29 mouse cellular contexts compared by ENCODE assay signal in the genomic region with DNA sequence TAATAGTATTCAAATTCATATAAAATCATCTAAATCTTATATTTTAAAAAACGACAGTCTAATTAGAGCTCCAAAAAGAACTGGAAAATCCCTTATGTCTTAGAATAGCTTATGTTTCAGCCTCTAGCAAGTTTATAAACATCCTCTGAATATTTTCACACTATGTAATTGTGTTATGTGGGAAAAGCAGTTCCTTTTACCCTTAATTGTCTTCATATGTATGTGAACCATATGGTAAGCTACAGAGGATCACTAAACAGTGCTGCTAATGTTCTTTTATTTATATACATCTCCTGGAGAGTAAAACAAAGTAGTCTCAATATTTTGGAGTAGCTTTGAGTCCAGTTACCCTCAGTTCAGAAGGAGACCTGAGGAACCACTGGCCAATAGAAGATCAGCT.
"Had no signal": no experiment of that assay in that cellular context is flagged by ENCODE, and none has a peak within 500 bp of the region (broad histone marks: within the 10 kb centered on the region; RNA-seq: fewer than 3 reads in every experiment).

No protein-coding gene starts in this region.

- H3K36me3 ChIP-seq: embryonic facial prominence, embryonic 12.5 days; embryonic facial prominence, embryonic 13.5 days; embryonic facial prominence, embryonic 15.5 days; forebrain, embryonic 10.5 days; forebrain, embryonic 15.5 days; heart, embryonic 10.5 days; heart, embryonic 12.5 days had no signal

- H3K4me1 ChIP-seq: embryonic facial prominence, embryonic 12.5 days; embryonic facial prominence, embryonic 13.5 days; embryonic facial prominence, embryonic 15.5 days; forebrain, embryonic 10.5 days; forebrain, embryonic 13.5 days; forebrain, embryonic 15.5 days; heart, embryonic 10.5 days; heart, embryonic 12.5 days had no signal

- ATAC-seq: forebrain, embryonic 13.5 days; forebrain, embryonic 14.5 days; forebrain, embryonic 15.5 days; forebrain, embryonic 16.5 days had no signal

- H3K27ac ChIP-seq: embryonic facial prominence, embryonic 12.5 days; embryonic facial prominence, embryonic 13.5 days; embryonic facial prominence, embryonic 15.5 days; forebrain, embryonic 10.5 days; forebrain, embryonic 13.5 days; forebrain, embryonic 15.5 days; gastrocnemius, adult 2 months; heart, adult 2 months; heart, embryonic 10.5 days had no signal

- H3K9me3 ChIP-seq: embryonic facial prominence, embryonic 12.5 days; embryonic facial prominence, embryonic 13.5 days; embryonic facial prominence, embryonic 15.5 days; forebrain, embryonic 10.5 days; forebrain, embryonic 13.5 days; forebrain, embryonic 15.5 days; heart, embryonic 10.5 days; heart, embryonic 12.5 days had no signal

- H3K27me3 ChIP-seq: embryonic facial prominence, embryonic 12.5 days; embryonic facial prominence, embryonic 13.5 days; embryonic facial prominence, embryonic 15.5 days; forebrain, embryonic 13.5 days; forebrain, embryonic 15.5 days; heart, embryonic 12.5 days had no signal

- DNase-seq: cerebellum, adult 2 months; cerebellum, adult 8-10 months; cerebellum, adult 9-10 months; cerebellum, adult 9-11 months; cerebellum, postnatal 10 days; cerebellum, postnatal 14 days; cerebellum, postnatal 25 days; cerebellum, postnatal 36 days; embryo, embryonic 11 days; gastrocnemius, adult 2 months; gastrocnemius, postnatal 10 days; gastrocnemius, postnatal 14 days; gastrocnemius, postnatal 25 days; gastrocnemius, postnatal 36 days; heart, adult 11 months; heart, adult 18-20 months; heart, adult 2 months had no signal

- H3K4me2 ChIP-seq: embryonic facial prominence, embryonic 12.5 days; embryonic facial prominence, embryonic 13.5 days; embryonic facial prominence, embryonic 15.5 days; forebrain, embryonic 13.5 days; forebrain, embryonic 15.5 days; heart, embryonic 11.5 days; heart, embryonic 12.5 days had no signal

- H3K4me3 ChIP-seq: embryonic facial prominence, embryonic 12.5 days; embryonic facial prominence, embryonic 13.5 days; embryonic facial prominence, embryonic 15.5 days; erythroblast, embryonic 14.5 days; forebrain, embryonic 10.5 days; forebrain, embryonic 13.5 days; forebrain, embryonic 15.5 days; gastrocnemius, adult 2 months; heart, adult 2 months; heart, embryonic 10.5 days; heart, embryonic 12.5 days had no signal

- H3K9ac ChIP-seq: embryonic facial prominence, embryonic 12.5 days; embryonic facial prominence, embryonic 13.5 days; embryonic facial prominence, embryonic 15.5 days; forebrain, embryonic 13.5 days; forebrain, embryonic 15.5 days; heart, embryonic 12.5 days had no signal
